Mouse (Mus musculus) left cerebral cortex, adult 9 months (tissue): ENCODE results near the gene Dcaf15.
A peak's percentile ranks its signal among the peaks of the same experiment; 100 is the strongest.

Experiments
- DNase-seq, 2 experiments: peaks; one replicate each; pipeline ENCODE4 v3.0.0; 2022; ENCODE audit warnings: low spot score in 2 of 2

Dcaf15 gene

GRCm38 (mm10) chr8:84104697-84105609, at the start of gene Dcaf15:
Gene Dcaf15, minus strand, starts transcription at chr8:84104768.
- peak; percentile 96 to 99 for DNase-seq

- no peak for DNase-seq
Observed at GRCm38 (mm10) chr8:84149181-84149580, 44.6 kb upstream of the Dcaf15 start.

GRCm38 (mm10) chr8:84148531-84148850, 43.9 kb upstream of the Dcaf15 start:
- DNase-seq: no peak

- DNase-seq: peak; percentile 89 to 95
Observed at GRCm38 (mm10) chr8:84147769-84148530, 43.4 kb upstream of the Dcaf15 start, which contains the start of the genes Cc2d1a and 4930432K21Rik. Gene Cc2d1a, minus strand, starts transcription at chr8:84147936. Gene 4930432K21Rik, plus strand, starts transcription at chr8:84148025.

- no peak for DNase-seq
Observed at GRCm38 (mm10) chr8:84147324-84147766, 42.8 kb upstream of the Dcaf15 start.

- no peak for DNase-seq
Observed at GRCm38 (mm10) chr8:84144636-84145245, 40.2 kb upstream of the Dcaf15 start.

GRCm38 (mm10) chr8:84140838-84141237, 36.3 kb upstream of the Dcaf15 start:
- no peak for DNase-seq

- DNase-seq: no peak
Observed at GRCm38 (mm10) chr8:84137848-84138247, 33.3 kb upstream of the Dcaf15 start.

GRCm38 (mm10) chr8:84132225-84132624, 27.7 kb upstream of the Dcaf15 start:
- DNase-seq: no peak

GRCm38 (mm10) chr8:84130806-84131205, 26.2 kb upstream of the Dcaf15 start:
- DNase-seq: no peak

- no peak for DNase-seq
Observed at GRCm38 (mm10) chr8:84128277-84128676, 23.7 kb upstream of the Dcaf15 start.

GRCm38 (mm10) chr8:84127202-84127901, 22.8 kb upstream of the Dcaf15 start:
- DNase-seq: no peak

GRCm38 (mm10) chr8:84126742-84127141, 22.2 kb upstream of the Dcaf15 start:
- no peak for DNase-seq

- no peak for DNase-seq
Observed at GRCm38 (mm10) chr8:84125656-84126055, 21.1 kb upstream of the Dcaf15 start, which contains the start of gene Podnl1. Gene Podnl1, plus strand, starts transcription at chr8:84125989.

- no peak for DNase-seq
Observed at GRCm38 (mm10) chr8:84122151-84122550, 17.6 kb upstream of the Dcaf15 start.

- DNase-seq: no peak
Observed at GRCm38 (mm10) chr8:84115646-84116045, 11.1 kb upstream of the Dcaf15 start.

GRCm38 (mm10) chr8:84106216-84107040, 1.9 kb upstream of the Dcaf15 start:
- DNase-seq: no peak

- DNase-seq: no peak
Observed at GRCm38 (mm10) chr8:84105676-84106075, 1.1 kb upstream of the Dcaf15 start.

GRCm38 (mm10) chr8:84104221-84104620, 347 bp downstream of the Dcaf15 start:
- DNase-seq: no peak

- no peak for DNase-seq
Observed at GRCm38 (mm10) chr8:84103601-84104000, 967 bp downstream of the Dcaf15 start.
